Comparison of ENCODE assay signal across 21 mouse cellular contexts in the genomic region with DNA sequence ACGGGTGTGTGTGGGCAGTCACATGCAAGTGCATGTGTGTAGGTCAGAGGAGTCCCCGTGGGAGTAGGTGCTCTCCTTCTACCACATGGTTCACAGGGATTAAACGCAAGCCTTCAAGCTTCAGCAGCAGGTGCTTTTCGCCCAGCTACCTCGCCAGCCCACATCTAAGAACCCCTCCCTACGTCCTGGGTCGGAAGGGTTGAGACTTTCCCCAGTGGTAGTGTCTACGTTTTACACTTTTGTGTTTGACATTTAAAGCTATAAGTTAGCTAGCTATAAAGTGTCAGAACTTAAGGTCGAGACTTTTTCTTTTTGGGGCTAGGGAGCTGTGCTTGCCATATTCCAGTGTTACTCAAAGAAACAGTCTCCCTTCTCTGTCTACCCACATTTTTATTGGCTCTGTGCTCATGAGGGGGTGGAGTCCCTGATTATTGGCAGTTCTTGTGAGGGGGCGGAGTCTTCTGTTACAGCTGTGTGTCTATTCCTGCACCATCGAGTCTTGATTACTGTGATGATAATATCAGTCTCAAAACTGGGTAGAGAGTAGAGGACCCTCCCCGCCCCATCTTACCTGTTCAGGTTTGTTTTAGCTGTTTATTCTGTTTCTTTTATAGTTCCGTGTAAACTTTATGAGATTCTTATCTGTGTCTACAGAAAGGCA. TPM values are rescaled to one million over a fixed set of nuclear protein-coding genes. Genes with fewer than 3 reads are reported as not detected.
A peak's percentile ranks its signal among the peaks of the same experiment; 100 is the strongest.
DNase-seq lines count a peak whose midpoint lies in the region; ATAC-seq and TF ChIP-seq lines count a peak whose summit lies in the region.
"Had no signal": no experiment of that assay in that cellular context is flagged by ENCODE, and none has a peak within 500 bp of the region (broad histone marks: within the 10 kb centered on the region; RNA-seq: fewer than 3 reads in every experiment).

No protein-coding gene starts in this region.

- TF ChIP-seq POLR2A in thymus, adult 2 months (IDR thresholded peaks at IDR 0.05; ENCODE audit: control insufficient read depth, extremely low read depth, insufficient read depth, low read length, poor library complexity) = no peak

- peaks cover 30% of the 10 kb centered on the region for H3K4me1 ChIP-seq in thymus, adult 2 months (replicated peaks; ENCODE audit: control insufficient read depth, insufficient read depth, low read length)
- no peaks in the 10 kb centered on the region for H3K4me1 ChIP-seq in kidney, embryonic 16.5 days (ENCODE audit: insufficient read depth, low read length)
- H3K4me1 ChIP-seq: forebrain, embryonic 15.5 days; hindbrain, embryonic 13.5 days; limb, embryonic 15.5 days had no signal

- no peak for ATAC-seq in kidney, embryonic 16.5 days (ENCODE audit: low FRiP score, low TSS enrichment)
- ATAC-seq: forebrain, embryonic 15.5 days had no signal

- no peaks in the 10 kb centered on the region for H3K9me3 ChIP-seq in kidney, embryonic 16.5 days (ENCODE audit: low read length)
- H3K9me3 ChIP-seq: forebrain, embryonic 15.5 days; heart, embryonic 13.5 days; hindbrain, embryonic 13.5 days; limb, embryonic 15.5 days had no signal

- H3K27ac ChIP-seq in thymus, adult 2 months (ENCODE audit: control insufficient read depth, insufficient read depth, low read length) = peak overlapping the region; percentile 74
- H3K27ac ChIP-seq in kidney, embryonic 16.5 days (ENCODE audit: low read length) = no peak overlapping the region
- H3K27ac ChIP-seq: forebrain, embryonic 15.5 days; heart, embryonic 13.5 days; hindbrain, embryonic 13.5 days; limb, embryonic 15.5 days had no signal

- 19% methylated on average over 13 of the region's 13 CpGs for whole genome bisulfite sequencing in thymus, adult 2 months
- WGBS in kidney, embryonic 16.5 days = 56% methylated on average over 13 of the region's 13 CpGs

- no peaks in the 10 kb centered on the region for H3K27me3 ChIP-seq in thymus, adult 2 months (ENCODE audit: control insufficient read depth, insufficient read depth, low read length)
- no peaks in the 10 kb centered on the region for H3K27me3 ChIP-seq in kidney, embryonic 16.5 days (ENCODE audit: insufficient read depth, low read length)
- H3K27me3 ChIP-seq: forebrain, embryonic 15.5 days; heart, embryonic 13.5 days; hindbrain, embryonic 13.5 days; limb, embryonic 15.5 days had no signal

- no peak overlapping the region; the same call in 1 of the 2 replicates for H3K4me2 ChIP-seq in kidney, embryonic 16.5 days (replicated peaks; ENCODE audit: low read depth, low read length)
- H3K4me2 ChIP-seq: forebrain, embryonic 15.5 days; heart, embryonic 13.5 days; hindbrain, embryonic 13.5 days; limb, embryonic 15.5 days had no signal

- H3K4me3 ChIP-seq in thymus, adult 2 months (ENCODE audit: control insufficient read depth, insufficient read depth, low read length) = no peak overlapping the region
- no peak overlapping the region for H3K4me3 ChIP-seq in kidney, embryonic 16.5 days (ENCODE audit: low read length)
- H3K4me3 ChIP-seq: forebrain, embryonic 15.5 days; heart, embryonic 13.5 days; hindbrain, embryonic 13.5 days; limb, embryonic 15.5 days had no signal

- H3K36me3 ChIP-seq in thymus, adult 2 months (ENCODE audit: control insufficient read depth, insufficient read depth, low read length) = no peaks in the 10 kb centered on the region
- H3K36me3 ChIP-seq in kidney, embryonic 16.5 days (ENCODE audit: insufficient read depth, low read length) = no peaks in the 10 kb centered on the region
- H3K36me3 ChIP-seq: forebrain, embryonic 15.5 days; heart, embryonic 13.5 days; hindbrain, embryonic 13.5 days; limb, embryonic 15.5 days had no signal

- no peak overlapping the region for H3K9ac ChIP-seq in kidney, embryonic 16.5 days (replicated peaks; ENCODE audit: low read length)
- H3K9ac ChIP-seq: forebrain, embryonic 15.5 days; heart, embryonic 13.5 days; hindbrain, embryonic 13.5 days; limb, embryonic 15.5 days had no signal

- TF ChIP-seq CTCF in thymus, adult 2 months (IDR thresholded peaks at IDR 0.05; ENCODE audit: borderline replicate concordance, control insufficient read depth, extremely low read depth, insufficient read depth, low read length, poor library complexity) = no peak

- peak; percentile 12 for DNase-seq in 3T3-L1 (ENCODE audit: low read depth, low spot score)
- peak; percentile 26 to 34 for DNase-seq in CD8-positive naive resting alpha-beta T cell, adult 2 months (ENCODE audit: low read depth in 2 of 2, low spot score in 2 of 2)
- peak; percentile 41 for DNase-seq in brain, adult 2 months (ENCODE audit: low read depth, low spot score)
- peak; percentile 66 for DNase-seq in thymus, adult 2 months
- DNase-seq in left cerebral cortex, adult 9 months (ENCODE audit: low spot score in 2 of 2) = no peak
- no peak for DNase-seq in cerebellum, adult 11-12 months
- DNase-seq: cerebellum, adult 8-10 months; embryo, embryonic 11 days; gastrocnemius, postnatal 10 days; kidney, adult 18-20 months; kidney, postnatal 4 days; lung, adult 18-20 months; lung, postnatal 4 days; midbrain, embryonic 14.5 days; spleen, adult 18-20 months had no signal

RNA-seq across cellular contexts. Expression of a gene that starts 25.8 kb away (rescaled TPM):
- 13.4 and 13.5 TPM in 2 replicates for polyA plus RNA-seq in thymus, adult 2 months (2012; rRNA removed)
- polyA plus RNA-seq in kidney, embryonic 16.5 days (2015; fragmentation: Nextera tagmentation; extraction: Ambion mirVana) = 0.26 and 0.40 TPM in 2 replicates

RNA-seq across cellular contexts. Expression of a gene that starts 25.9 kb away (rescaled TPM):
- polyA plus RNA-seq in thymus, adult 2 months (2012; rRNA removed) = 128 and 138 TPM in 2 replicates
- polyA plus RNA-seq in kidney, embryonic 16.5 days (2015; fragmentation: Nextera tagmentation; extraction: Ambion mirVana) = 404 and 421 TPM in 2 replicates

RNA-seq across cellular contexts. Expression of a gene that starts 56.8 kb away (rescaled TPM):
- polyA plus RNA-seq in thymus, adult 2 months (2012; rRNA removed) = 0.32 TPM in 1 of 2 replicates, not detected in the other
- not detected in 2 replicates for polyA plus RNA-seq in kidney, embryonic 16.5 days (2015; fragmentation: Nextera tagmentation; extraction: Ambion mirVana)
- polyA plus RNA-seq: forebrain, embryonic 15.5 days; heart, embryonic 13.5 days; hindbrain, embryonic 13.5 days; limb, embryonic 15.5 days; midbrain, embryonic 14.5 days; testis, adult 2 months had no signal

Comparison
In these comparisons a context has a peak if more than half of its experiments do, and no peak if none do; other contexts are left out.
1. DNase-seq: peak in 3T3-L1 (single experiment), CD8-positive naive resting alpha-beta T cell, adult 2 months (2 of 2), brain, adult 2 months (single experiment) and thymus, adult 2 months (single experiment); none in left cerebral cortex, adult 9 months (0 of 2) and cerebellum, adult 11-12 months (single experiment).
2. RNA of a gene that starts 25.8 kb away (polyA plus RNA-seq): 13.4 to 13.5 TPM in thymus, adult 2 months; 0.26 to 0.40 TPM in kidney, embryonic 16.5 days; every median in the first group is over 10 times any median in the second.